Mouse (Mus musculus) cerebellum, adult 2 months (tissue): ENCODE results near the gene Zfp276.

Experiments used
- CTCF ChIP-seq: fragments of 200-500 bp; IDR thresholded peaks from 2 replicates; pipeline ENCODE4 v1.5.1; 2011; ENCODE audit warnings: low read depth, mild to moderate bottlenecking, control low read depth, low read length, moderate library complexity, borderline replicate concordance; ENCODE audit not compliant: insufficient read depth
- POLR2A ChIP-seq: fragments of 200-500 bp; IDR thresholded peaks from 2 replicates; pipeline ENCODE4 v1.6.1; 2011; ENCODE audit warnings: low read length, control low read depth, borderline replicate concordance; ENCODE audit not compliant: insufficient read depth

- TF ChIP-seq CTCF, result no peak
- no peak for TF ChIP-seq POLR2A
Observed at GRCm38 (mm10) chr8:123275096-123275495, 21.1 kb downstream of the Zfp276 start.
